Mouse (Mus musculus) cerebellum, postnatal 36 days (tissue): ENCODE results near the gene Ppfibp2.

Experiments used
- DNase-seq, 2 experiments: peaks; one replicate each; pipeline ENCODE4 v3.0.0; 2021 to 2022; ENCODE audit warnings: mixed read lengths in 2 of 2

Ppfibp2 gene

GRCm38 (mm10) chr7:107618028-107618992 lies 23.3 kb downstream of the Ppfibp2 start:
- no peak for DNase-seq

DNA sequence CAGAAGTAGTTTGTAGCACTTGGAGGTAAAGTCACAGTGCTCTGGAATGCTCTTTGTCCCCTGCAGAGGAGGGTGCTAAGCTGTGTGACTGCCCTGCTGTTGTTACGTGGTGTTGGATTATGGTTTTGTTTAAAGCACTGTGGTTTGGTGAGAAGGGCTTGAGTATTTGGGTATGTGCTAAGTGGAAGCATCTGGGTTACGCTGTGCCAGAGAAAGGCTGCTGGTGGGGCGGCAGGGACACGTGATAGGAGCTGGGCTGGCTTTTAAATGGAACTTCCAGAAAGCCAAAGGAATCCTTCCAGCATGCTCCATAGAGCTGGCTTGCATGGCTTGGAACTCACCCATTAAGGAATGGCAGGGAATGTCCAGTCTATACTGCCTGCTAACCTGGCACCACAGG lies 24.2 kb downstream of the Ppfibp2 start:
- no peak for DNase-seq

- no peak for DNase-seq
Measured at GRCm38 (mm10) chr7:107620137-107620536, 25.1 kb downstream of the Ppfibp2 start.

DNA sequence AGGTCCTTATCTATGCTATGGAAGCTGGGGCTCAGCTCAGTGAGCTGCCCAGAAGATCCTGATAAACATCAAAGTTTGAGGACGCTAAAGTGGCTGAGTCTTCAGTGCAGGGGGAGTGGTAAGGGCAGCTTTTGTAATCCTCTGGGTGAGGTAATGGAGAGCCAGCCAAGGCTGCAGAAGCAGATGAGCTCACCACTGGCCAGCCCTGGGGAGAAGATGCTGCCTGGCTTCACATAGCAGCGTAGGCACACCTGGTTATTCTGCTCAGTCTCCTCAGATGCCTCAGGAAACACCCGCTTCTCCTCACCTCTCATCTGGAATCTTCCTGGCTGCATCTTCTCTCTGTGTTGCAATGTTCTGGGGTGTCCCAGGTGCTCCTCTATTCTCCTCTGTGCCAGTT lies 29.4 kb downstream of the Ppfibp2 start:
- no peak for DNase-seq

GRCm38 (mm10) chr7:107625061-107625460 lies 30.1 kb downstream of the Ppfibp2 start, which contains the start of gene 5330417H12Rik:
TSS of gene 5330417H12Rik (minus strand) at chr7:107625161.
- no peak for DNase-seq

GRCm38 (mm10) chr7:107625781-107626180 lies 30.8 kb downstream of the Ppfibp2 start:
- DNase-seq, result no peak

DNA sequence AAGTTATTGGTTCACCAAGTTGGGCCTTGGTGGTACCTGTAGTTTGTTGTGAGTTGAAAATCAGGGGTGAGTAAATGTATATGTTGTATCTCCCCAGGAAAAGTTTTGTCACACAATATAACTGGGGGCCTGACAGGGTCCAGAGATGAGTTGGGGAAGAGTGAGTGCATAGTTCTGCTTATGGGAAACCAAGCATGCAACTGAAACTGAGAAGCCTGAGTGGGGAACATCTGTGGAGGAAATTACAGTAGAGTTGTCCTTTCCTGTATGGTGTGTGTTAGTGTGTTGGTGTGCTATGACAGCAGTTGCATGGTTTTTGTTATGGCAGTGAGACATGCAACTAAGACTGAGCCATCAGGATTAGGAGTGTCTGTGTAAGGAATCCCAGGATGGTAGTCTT lies 33.4 kb downstream of the Ppfibp2 start:
- DNase-seq, result no peak

GRCm38 (mm10) chr7:107633201-107633600 lies 38.2 kb downstream of the Ppfibp2 start:
- DNase-seq, result no peak

DNA sequence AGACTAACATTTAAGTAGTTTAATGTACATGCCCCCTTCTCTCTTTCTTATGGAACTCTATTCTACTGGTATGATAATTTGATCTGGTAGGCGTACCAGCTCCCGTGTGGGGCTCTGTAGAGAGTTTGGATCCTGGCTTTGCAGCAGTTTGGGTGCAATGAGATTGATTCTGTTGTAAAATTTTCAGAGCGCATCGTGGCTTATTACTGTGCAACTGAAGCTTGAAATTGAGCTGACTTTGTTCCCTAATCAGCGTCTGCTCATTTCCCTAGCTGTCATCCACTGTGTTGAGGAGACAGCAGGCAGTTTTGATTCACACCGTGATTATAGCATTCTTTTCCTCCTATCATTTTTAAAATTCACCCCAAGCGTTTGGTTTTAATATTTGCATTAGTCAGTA lies 42.4 kb downstream of the Ppfibp2 start:
- DNase-seq, result no peak

DNA sequence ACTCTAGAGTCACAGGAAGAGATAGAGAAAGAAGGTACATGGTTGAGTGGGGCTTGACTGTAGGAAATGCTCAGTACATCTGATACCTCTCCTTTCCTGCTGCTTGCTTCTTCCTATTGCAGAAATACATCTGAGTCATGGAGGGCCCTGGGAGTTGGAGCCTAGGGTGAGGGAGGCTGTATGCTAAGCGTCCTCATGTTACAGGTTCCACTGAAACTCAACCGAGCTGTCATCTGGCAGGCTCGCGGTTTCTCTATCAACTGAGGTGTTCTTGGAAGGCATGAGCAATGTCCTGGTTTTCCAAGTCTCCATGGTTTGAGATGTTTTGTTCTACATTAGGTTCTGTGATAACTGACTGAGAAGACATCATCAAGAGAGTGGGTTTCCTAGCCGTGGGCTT lies 43.0 kb downstream of the Ppfibp2 start:
- no peak for DNase-seq

GRCm38 (mm10) chr7:107642586-107643275 lies 47.7 kb downstream of the Ppfibp2 start:
- no peak for DNase-seq

DNA sequence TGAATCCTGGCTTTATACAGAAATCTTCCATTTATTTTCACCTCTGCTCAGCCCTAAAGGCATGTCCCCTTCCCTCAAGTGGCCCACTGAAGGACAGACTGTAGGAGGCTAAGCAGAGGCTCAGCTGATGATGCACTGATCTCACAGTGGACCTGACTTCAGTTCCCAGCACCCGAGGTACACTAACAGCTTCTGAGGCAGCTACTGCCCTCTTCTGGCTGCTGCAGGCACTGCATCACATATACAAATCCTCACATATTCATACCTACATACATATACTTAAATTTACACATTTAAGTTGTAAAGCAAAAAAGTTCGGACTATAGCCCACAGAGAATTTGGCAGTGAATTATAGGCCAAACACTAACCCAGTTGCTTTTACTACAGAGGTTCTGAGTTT lies 50.0 kb downstream of the Ppfibp2 start:
- DNase-seq, result no peak

DNA sequence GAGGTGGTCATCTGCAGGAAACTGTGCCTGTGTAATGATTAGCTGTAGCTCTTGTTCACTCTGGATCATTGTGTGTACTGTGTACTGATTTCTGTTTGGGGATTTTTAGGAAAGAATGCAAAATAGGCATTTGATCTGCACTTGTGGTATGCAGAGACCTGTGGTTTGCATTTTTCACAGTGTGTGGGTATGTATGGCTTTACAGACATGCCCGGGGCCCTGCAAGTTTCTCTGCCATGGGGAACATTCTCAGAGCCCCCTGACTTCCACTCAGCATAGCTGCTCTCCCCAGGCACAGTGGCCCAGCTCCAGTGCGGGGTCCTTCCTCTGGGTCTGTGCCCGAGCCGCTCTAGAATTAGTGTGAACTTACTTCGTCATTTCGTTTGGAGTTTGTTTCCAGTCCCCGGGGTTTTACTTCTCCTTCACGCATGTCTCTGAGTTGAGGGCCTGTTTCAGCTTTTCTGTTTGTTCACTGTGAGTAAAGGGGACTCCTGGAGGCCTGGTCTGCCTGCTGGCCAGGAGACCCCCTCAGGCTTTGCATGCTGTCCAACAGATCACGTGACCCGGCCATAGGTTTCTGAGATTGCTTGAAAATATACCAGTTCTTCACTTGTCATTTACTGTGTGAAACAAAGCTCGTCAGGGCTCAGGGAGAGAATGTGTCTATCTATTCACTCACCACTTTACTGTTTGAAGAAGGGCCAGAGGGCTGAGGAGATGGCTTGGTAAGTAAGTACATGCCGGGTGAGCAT lies 54.1 kb downstream of the Ppfibp2 start:
- DNase-seq, result no peak

DNA sequence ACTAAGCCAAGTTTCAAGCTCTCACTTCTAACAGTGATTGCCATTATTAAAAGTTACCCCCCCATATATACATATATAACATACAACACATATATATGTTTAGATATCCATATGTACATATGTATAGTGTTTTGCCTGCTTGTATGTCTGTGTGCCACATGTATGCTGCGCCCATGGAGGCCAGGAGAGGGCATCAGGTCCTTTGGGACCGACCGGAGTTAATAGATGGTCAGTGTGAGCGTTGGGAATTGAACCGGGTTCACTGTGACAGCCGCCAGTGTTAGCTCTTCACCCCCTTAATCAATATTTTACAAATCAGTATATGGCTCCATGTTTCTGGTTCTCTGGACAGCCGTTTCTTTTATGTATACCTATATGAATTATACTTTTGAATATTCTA lies 55.0 kb downstream of the Ppfibp2 start:
- DNase-seq, result no peak

DNA sequence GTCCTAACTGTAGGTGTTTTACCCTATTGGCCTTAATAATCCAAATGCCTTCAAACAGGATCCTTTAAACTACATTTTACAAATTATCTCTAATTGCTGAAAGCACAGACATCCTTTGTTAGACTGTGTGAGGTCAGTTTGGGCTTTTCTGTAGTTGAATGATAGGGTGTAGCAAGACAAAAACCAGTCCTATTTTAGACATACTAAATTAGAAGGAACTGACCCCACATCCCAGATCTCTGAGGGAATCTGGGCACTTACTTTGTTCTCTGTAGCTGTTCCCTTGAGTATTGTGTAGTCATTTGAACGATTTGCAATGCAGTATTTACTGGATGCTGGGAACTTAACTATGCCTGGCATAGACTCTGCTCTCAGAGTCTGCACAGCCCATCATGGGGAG lies 56.8 kb downstream of the Ppfibp2 start:
- DNase-seq, result no peak

DNA sequence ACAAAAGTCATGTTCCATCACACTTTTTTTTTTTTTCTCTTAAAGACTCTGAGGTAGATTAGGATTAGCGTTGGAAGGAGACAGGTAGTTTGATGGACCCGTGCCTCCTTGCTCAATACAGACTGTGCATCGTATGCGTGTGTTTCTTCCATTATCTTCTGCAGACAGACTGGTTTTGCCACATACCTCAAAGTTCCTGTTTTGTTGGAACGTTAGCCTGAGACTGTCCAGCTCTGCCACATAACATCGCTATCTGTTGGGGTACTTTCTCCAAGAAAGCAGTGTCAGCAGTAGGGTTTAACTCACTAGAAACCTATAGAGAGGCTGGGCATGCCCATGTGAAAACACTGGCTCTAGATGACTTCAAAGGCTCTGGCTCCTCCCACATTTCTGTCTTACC lies 61.4 kb downstream of the Ppfibp2 start:
- no peak for DNase-seq

DNA sequence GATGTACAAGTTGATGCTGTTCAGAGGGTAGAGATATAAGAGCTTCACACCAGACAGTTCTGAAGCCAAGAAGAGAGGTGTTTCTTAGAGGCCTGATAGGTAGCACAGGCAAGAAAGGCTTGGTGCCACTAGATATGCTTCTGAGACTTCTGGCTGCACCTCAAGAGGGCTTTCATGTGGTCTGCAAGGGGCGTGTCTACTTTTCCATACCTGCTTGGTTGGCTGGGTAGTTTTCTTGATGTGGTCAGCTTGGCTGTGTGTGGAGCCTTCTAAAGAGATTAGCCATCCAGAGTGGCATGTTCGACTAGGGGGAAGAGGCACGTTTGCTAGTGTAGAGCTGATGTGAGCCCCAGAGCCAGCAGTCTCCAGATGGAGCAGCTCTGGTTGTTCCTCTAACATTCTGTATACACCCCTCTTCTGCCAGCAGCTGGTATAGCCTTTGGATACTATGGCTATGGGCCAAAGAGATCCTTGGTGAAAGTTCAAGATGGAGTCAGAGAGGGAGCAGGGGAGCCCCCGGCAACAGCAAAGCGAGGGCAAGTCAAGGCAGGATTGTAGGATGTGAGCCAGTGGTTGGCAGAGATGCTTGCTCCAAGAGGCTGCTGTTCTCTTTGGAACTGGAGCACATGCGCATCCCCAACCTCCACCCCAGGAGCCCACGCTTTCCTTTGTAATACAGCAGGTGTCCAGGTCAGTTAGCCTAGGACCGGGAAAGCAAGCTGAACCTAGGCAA lies 64.3 kb downstream of the Ppfibp2 start:
- no peak for DNase-seq

- DNase-seq, result peak; percentile 45 to 60
Measured at GRCm38 (mm10) chr7:107661189-107661842, 66.3 kb downstream of the Ppfibp2 start.

GRCm38 (mm10) chr7:107661843-107662281 lies 66.9 kb downstream of the Ppfibp2 start:
- no peak for DNase-seq

DNA sequence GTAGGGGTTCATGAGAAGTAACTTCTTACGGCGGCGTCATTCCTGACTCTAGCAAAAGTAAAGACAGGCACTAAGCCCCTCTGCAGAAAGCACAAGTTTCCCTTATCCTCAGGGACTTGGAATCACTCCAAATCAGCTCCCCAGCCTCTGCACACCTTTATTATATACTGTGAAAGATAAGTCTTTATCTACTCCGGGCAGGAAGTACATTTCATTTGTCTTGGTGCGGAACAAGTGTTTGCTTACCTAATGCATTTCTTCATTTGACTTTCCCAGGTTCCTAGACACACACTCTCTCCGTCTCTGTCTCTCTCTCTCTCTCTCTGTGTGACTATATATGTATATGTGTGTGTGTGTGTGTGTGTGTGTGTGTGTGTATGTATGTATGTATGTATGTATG lies 68.6 kb downstream of the Ppfibp2 start:
- no peak for DNase-seq

DNA sequence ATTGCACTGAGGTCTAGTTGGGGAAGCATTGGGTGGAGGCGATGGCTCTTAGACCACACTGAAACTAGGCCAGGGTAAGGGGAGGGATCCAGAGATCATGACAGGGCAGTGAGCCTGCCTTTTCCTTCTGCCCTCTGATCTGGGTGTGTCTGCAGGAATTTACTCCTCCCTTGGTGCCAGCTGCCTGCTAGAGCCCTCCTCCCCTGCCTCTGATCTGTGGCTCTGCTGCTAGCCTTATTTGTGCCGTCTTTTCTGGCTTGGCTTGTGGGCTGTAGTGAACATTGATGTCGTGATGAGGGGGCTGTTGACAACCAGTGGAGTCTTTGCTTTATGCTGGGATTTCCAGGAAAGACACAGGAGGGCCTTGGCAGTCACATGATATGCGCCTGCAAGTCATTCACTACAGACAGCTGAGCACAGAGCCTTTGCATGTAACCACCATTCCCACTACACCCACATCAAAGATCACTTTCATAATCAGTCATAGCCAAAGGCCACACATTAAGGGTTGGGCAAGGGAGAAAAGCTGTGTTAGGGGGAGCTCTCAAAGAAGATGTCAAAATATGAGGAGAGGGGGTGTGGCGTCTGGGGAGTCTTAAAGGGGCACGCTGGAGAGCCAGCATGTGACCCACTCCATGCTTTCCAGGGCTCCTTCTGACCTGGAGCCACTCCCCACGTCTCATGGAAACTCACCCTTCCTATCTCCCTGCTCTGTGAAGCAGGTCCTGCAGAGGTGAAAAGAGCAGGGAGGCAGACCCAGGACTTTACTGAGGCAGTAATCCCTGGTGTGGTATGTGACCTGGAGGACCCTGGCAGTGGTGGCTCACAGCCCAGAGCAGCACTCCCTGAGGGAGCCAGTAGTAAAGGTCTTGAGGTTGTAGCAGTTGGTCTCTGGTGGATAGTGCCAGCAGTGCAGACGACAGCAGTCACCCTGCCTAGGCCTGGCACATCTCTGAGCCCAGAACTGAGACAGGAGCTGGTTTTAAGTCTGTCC lies 69.4 kb downstream of the Ppfibp2 start:
- no peak for DNase-seq
